Mouse (Mus musculus) layer of hippocampus, postnatal 36 days (tissue): ENCODE results near the gene Mecom. TPM values are rescaled to one million over a fixed set of nuclear protein-coding genes. Genes with fewer than 3 reads are reported as not detected.
"Not testable (repeated sequence)": the region's sequence is repeated elsewhere in the genome, so short reads cannot be mapped to it uniquely, and the experiment has no call there.

Experiments
- DNase-seq, 2 experiments: peaks; one replicate each; pipeline ENCODE4 v3.0.0; 2022
- total RNA-seq, 2 experiments: library from RNA; stranded (reverse); gene quantifications; 2 replicates each; pipeline ENCODE4 v1.2.3; 2021

Gene Mecom
- total RNA-seq, 2 experiments from 2014 or later, result 3.2 to 4.3 TPM

GRCm38 (mm10) chr3:30247256-30247655, 300.6 kb downstream of the Mecom start:
- no peak for DNase-seq

DNA sequence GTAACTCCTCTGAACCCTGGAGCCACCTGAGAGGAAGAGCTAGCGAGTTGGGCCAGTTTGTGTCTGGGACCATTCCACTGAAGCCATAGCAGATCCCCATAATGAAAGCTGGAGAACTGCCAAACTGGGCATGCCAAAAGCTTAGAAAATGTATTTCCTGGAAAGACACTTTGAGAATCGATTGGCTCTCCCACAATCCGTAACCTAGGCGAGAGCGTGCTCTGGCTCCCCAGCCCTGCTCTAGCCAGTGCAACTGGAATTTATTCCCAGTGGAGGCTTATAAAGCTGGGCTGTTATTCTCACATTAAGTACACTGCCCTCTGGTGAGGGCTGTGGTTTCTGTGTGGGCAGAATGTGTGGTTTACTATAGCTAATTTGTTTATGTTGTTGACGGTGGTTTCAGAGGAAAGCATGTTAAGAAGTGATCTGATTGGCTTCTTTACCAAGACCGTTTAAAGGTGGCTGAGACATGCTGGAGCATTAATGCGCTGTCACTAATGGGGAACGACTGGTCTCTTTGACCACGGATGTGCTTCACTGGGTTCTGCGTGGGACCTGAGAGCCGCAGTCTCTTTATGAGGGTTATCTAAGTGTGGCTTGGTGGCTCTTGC, 301.3 kb downstream of the Mecom start:
- DNase-seq, result no peak

DNA sequence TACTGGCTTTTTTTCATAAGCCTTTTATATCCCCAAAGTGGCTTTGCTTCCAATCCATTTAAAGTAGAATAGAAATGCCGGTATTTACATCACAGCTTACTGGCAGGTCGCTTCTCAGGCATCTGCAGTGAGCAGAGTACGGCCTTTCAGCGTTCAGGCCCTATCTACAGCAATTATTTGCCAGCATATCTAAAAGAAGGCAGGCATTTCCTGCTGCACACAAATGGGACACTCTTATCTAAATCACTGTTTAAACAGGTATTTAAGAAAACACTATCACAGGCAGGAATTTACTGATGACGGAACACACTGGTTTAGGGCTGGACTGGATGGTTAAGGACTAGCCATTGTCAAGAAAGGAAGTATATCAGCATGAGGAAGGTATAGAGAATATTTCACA, 301.9 kb downstream of the Mecom start:
- DNase-seq, result no peak

- no peak for DNase-seq
Observed at GRCm38 (mm10) chr3:30244401-30244871, 303.4 kb downstream of the Mecom start.

DNA sequence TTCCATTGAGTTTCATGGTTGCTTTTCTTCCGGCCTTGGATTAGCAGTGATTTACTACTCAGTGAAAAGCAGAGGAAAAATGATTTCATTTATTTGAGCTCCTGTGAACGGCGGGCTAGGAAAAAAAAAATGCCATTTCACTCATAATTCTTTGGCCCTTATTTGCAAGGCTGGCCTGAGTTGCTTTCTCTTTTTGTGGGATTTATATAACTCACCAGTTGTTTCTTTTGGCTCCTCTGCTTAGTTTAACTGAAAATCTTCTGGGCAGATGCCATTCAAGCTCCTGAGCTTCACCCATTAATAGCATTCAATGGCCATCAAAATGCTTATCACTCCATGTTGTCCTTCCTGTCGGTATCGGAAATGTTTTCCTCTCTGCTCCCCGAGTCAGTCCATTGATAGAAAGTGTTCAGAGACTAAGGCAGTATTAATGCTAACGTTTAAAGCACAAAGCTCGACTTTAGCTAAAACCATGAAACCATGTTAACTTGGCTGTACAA, 304.0 kb downstream of the Mecom start:
- DNase-seq, result no peak

- DNase-seq, result no peak
Observed at GRCm38 (mm10) chr3:30239416-30239815, 308.4 kb downstream of the Mecom start.

DNA sequence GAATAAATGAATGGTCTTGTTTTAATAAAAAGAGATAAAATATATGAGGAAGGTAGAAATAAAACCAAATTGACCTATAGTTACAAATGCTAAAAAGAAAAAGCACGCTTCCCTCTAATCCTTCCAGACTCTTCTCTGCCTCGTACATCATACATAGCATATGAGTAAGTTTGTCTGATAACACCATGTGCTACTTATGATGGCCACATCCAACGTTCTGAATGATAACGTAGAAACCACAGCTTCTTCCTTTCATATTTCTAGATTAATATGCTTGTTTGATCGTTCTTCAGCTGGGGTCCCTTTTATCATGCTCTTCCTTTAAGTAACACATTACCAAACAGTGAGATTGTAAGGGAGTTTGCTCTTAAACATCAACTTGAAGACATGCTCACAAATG, 310.3 kb downstream of the Mecom start:
- no peak for DNase-seq

DNA sequence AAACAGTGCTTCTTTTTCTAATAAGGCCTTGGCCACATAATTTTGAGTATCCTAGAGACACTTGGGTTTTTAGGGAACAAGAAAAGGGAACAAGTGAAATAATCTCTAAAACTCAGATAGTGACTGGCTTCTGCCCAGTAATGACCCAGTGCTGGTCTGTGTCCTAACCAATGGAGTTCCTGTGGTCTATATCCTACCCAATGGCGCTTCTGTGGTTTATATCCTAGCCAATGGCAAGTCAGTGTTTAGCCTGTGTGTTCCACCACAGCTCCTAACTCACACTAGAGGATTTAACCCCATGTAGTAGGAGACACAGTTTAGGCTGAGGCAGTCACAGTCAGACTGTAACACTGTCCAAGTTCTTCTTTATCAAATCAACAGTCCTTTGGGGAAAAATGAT, 313.8 kb downstream of the Mecom start:
- DNase-seq, result no peak

- DNase-seq, result no peak
Observed at GRCm38 (mm10) chr3:30227964-30228670, 319.7 kb downstream of the Mecom start.

DNA sequence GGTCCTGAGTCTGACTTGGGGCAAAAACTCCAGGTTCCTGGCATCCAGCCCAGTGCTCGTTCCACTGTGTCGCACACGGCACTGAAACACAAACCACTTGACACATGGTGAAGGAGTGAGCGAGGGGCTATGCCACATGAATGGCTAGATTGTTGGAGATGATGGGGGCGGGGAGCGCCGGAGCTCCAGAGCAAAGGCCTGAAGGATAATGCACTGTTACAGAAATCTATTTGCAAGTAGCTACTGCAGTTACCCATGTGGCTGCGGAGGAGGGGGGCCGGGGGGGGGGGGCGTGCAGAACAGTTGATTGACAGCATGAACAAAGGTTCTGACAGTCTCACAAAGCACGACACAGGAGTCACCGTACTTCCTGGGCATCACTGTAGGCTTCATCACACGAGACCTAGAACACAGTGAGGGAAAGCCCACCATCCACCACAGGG, 320.9 kb downstream of the Mecom start:
- DNase-seq, result no peak

DNA sequence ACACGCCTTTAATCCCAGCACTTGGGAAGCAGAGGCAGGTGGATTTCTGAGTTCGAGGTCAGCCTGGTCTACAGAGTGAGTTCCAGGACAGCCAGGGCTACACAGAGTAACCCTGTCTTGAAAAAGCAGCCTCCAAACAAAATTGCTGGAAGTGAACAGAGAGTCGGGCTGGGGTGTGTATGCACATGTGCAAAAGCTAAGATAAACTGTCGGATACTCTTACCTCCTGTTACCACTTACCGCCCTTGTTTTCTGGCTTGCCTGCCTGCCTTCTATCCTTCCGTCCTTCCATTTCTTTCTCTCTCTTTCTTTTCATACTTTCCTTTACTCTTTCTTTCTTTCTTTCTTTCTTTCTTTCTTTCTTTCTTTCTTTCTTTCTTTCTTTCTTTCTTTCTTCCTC, 322.6 kb downstream of the Mecom start:
- DNase-seq, result not testable (repeated sequence)

DNA sequence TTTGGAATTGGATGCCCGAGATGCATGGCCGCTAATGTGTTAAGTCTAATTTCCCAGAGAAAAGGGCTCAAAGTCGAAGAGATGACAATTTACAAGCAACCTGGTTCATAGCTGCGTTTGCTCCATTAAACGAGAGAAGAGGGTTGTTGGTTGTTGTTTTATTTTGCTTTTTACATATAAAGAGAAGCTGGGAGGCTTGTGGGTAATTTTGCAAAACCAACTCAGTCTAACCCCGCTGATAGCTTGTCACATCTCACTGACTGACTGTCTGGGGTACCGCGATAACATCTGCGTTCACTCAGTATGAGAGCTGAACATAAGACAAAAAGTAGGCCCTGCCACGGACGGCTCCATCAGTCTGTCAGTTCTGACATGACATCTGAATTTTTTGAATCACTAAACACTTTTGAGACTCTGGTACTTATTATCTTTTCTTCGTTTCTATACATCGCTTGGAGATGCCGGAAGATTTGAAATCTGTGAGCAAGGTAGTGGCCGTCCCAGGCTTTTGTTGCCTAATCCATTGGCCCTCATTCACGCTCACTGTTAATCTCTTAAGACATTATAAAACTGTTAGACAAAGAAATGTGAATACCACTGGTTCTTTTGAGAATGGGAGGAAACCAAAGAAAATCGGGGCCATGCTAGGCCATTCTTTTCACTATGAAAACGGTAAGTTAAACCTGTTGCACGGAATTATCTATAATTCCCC, 327.0 kb downstream of the Mecom start:
- DNase-seq, result no peak

DNA sequence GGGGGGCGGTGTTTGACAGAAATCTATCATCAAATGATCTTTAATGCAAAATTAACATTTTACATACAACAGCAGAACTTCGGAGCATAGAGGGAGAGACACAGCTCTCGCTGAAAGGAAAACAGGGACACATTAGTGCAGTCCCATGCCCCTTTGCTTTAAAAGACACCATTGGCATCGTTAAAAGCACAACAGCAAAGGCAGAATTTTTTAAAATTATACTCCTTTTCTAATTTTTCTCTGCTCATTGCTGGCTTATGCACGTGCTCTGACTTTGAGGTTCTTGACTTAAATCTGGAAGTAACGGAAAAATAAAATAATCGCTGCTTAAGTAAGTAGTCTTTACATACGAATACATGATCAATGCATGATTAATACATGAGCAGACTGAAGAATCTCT, 327.9 kb downstream of the Mecom start:
- DNase-seq, result no peak

DNA sequence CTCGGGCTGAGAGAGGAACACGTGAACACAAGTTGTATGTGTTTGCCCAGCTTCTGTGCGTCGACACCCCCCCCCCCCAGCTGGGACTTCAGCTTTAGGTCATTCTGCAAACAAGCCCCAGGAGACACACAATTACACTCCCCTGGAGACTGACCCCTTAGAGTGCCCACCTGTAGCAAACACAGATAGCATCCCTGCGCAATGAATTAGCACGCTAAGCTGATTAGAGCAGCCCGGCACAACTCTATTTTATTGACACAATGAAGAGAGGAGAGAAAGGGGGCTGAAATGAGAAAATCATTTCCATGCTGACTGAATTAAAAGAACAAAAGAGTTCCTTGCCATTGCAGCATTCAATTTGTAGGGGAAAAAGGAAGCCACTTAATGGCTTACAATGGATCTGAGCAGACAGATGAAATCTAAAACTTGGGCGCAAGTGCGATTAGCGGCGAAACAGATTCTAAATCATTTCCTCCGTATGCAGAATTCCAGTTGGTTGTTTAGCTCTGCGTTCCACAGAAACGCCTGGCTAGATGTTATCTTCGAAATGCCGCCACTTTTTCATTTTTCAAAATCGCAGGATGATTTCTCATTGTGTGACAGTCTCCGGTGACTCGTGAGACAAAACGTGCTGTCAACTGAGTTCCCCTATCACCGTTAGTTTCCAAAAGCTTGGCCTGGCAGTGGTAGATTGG, 328.5 kb downstream of the Mecom start:
- DNase-seq, result no peak

DNA sequence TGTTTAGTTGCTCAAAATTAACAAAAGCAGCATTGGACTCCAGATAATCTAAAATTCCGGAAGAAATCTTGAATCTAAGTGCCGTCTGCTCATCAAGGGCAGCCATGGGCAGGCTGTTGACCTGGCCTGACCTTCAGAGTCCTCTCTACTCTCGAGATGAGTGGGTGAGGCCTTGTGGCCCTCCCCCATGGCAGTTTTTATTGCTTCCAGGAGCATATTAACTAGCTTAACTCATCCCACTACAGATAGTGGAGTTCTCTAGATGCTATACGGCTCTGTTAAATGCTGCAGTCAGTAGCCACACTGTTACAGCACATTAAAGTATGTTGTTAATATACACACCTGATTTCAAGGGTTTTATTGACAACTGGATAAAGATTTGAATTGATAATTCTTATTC, 333.2 kb downstream of the Mecom start:
- no peak for DNase-seq

GRCm38 (mm10) chr3:30213540-30214170, 334.2 kb downstream of the Mecom start:
- DNase-seq, result no peak

- DNase-seq, result no peak
Observed at GRCm38 (mm10) chr3:30212802-30213201, 335.0 kb downstream of the Mecom start.

DNA sequence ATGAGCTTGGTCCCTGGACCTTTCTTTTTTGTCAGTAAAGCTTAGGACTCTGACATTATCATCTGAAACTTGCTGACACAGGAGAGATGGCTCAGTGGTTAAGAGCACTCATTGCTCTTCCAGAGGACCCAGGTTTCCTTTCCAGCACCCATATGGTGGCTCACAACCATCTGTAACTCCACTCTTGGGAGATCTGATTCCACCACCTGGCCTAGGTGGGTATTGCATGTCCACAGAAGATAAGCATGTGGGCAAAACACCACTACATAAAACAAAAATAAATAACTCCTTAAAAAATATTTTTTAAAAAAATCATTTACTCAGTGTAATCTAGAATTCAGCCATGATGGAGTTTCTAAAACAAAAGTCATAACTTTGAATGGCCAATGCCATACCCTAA, 338.7 kb downstream of the Mecom start:
- DNase-seq, result no peak

- DNase-seq, result no peak
Observed at GRCm38 (mm10) chr3:30207886-30208285, 339.9 kb downstream of the Mecom start.

GRCm38 (mm10) chr3:30207431-30207830, 340.4 kb downstream of the Mecom start:
- no peak for DNase-seq

DNA sequence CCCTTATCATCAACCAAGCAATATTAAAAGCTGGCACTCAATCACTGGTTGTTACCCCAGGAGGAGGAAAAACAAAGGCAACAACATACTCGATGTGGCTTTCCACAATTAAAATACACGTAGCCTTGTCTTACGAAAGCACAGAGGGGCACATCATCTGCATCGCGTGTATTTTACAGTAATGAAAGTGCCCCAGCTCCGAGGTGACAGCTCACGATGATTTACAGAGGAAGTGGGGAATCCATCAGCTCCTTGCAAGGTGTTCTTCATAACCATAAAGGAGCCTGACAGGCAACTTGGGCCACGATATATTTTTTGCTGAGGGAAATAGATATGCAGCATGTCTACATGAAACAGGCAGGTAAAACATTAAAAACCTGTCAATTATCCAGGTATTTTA, 341.7 kb downstream of the Mecom start:
- DNase-seq, result no peak

DNA sequence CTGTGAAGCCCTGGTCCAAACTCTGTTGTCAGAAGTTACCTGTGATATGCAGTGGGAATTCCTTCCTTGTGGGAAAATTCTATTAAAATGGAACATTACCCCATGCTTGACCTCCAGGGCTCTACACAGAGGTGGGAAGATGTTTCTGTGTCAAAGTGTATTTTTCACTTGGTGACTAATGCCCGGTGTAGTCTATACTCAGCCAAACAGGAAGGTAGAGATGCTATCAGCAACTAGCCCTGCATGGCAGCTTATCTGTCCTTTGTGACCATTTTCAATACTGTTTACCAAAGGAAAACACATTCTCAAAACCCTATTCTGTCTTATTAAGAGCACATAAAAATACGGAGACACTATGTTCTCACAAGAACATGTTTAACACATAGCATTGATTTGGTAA, 344.0 kb downstream of the Mecom start:
- DNase-seq, result no peak
